Mouse (Mus musculus) ES-Bruce4 (cell line): ENCODE measurements around the gene 5530401A14Rik. TPM values are rescaled to one million over a fixed set of nuclear protein-coding genes. Genes with fewer than 3 reads are reported as not detected.

ENCODE experiments used
- H3K27ac ChIP-seq: 2 replicates; pipeline ENCODE4 v1.5.1; 2012; ENCODE audit warnings: low read length, inconsistent platforms; ENCODE audit not compliant: insufficient read depth
- H3K27me3 ChIP-seq: 2 replicates; pipeline ENCODE4 v1.6.1; 2012; ENCODE audit warnings: mild to moderate bottlenecking, low read length, inconsistent platforms; ENCODE audit not compliant: control insufficient read depth, poor library complexity, insufficient read depth, severe bottlenecking
- H3K36me3 ChIP-seq: 2 replicates; pipeline ENCODE4 v1.6.1; 2012; ENCODE audit warnings: inconsistent platforms, mild to moderate bottlenecking, low read length, moderate library complexity; ENCODE audit not compliant: control insufficient read depth, poor library complexity, insufficient read depth, severe bottlenecking
- H3K4me1 ChIP-seq: one replicate; pipeline ENCODE4 v1.8.1; 2011; ENCODE audit warnings: low read length; ENCODE audit not compliant: control insufficient read depth, insufficient read depth
- H3K4me3 ChIP-seq: 2 replicates; pipeline ENCODE4 v1.5.1; 2011; ENCODE audit warnings: low read depth, mild to moderate bottlenecking, low read length
- H3K9ac ChIP-seq: 2 replicates; pipeline ENCODE4 v1.6.1; 2012; ENCODE audit warnings: low read depth, mild to moderate bottlenecking, inconsistent platforms; ENCODE audit not compliant: poor library complexity, severe bottlenecking
- H3K9me3 ChIP-seq: replicated peaks from 2 replicates; pipeline ENCODE4 v1.6.1; 2012; ENCODE audit warnings: mild to moderate bottlenecking, low read length, inconsistent platforms; ENCODE audit not compliant: control insufficient read depth, poor library complexity, insufficient read depth, severe bottlenecking
- CTCF ChIP-seq: IDR thresholded peaks from one replicate; pipeline ENCODE4 v1.8.1; 2011; ENCODE audit warnings: low read depth, low read length
- EP300 ChIP-seq: IDR thresholded peaks from 2 replicates; pipeline ENCODE4 v1.6.1; 2011; ENCODE audit warnings: low read depth, low read length; ENCODE audit not compliant: insufficient read depth
- POLR2A ChIP-seq: IDR thresholded peaks from one replicate; pipeline ENCODE4 v1.8.1; 2011; ENCODE audit warnings: low read length; ENCODE audit not compliant: insufficient read depth
- polyA plus RNA-seq: library from polyadenylated mRNA; stranded (reverse); fragments of >200 nt; gene quantifications from 2 replicates; pipeline ENCODE4 v1.2.4, GENCODE M21; 2011; ENCODE audit warnings: low read depth; ENCODE audit not compliant: missing spikeins, insufficient read depth, insufficient read length

5530401A14Rik gene
- polyA plus RNA-seq, 1 experiment: not detected

- H3K9ac ChIP-seq: no peak overlapping the region
- H3K4me1 ChIP-seq: no peaks in the 10 kb centered on the region
- peaks cover 8% of the 10 kb centered on the region for H3K27me3 ChIP-seq
- no peak overlapping the region for H3K27ac ChIP-seq
- no peak overlapping the region for H3K4me3 ChIP-seq
- TF ChIP-seq EP300: no peak
- no peak for TF ChIP-seq POLR2A
- TF ChIP-seq CTCF: no peak
- H3K9me3 ChIP-seq: no peaks in the 10 kb centered on the region
- no peaks in the 10 kb centered on the region for H3K36me3 ChIP-seq
Observed at GRCm38 (mm10) chr11:81897547-81898354, 37.3 kb downstream of the 5530401A14Rik start.

GRCm38 (mm10) chr11:81902318-81902717 is 41.8 kb downstream of the 5530401A14Rik start:
- Histone ChIP-seq H3K4me1 (no peaks in the 10 kb centered on the region), H3K36me3 (no peaks in the 10 kb centered on the region), H3K9ac (no peak overlapping the region), H3K27me3 (peaks cover 6% of the 10 kb centered on the region), H3K27ac (no peak overlapping the region), H3K9me3 (no peaks in the 10 kb centered on the region), H3K4me3 (no peak overlapping the region)
- TF ChIP-seq CTCF (no peak), POLR2A (no peak), EP300 (no peak)

DNA sequence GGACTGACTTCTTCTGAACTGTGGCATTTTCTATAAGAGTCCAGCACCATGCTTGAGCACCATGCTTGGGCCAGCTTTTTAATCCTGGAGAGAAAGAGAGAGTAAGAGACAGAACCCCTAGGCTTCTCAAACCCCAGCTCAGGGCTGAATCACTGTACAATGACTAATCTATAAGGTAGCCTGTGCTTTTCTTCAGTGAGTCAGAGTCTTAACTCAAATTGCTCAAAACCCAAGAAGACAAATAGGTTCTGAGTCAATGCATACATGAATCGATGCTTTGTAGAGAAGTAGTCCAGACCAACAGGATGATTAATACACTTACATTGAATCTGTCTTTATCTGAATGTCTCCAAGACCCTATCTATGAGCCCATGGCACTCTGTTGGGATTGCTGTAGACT is 48.3 kb downstream of the 5530401A14Rik start:
- no peak for TF ChIP-seq CTCF
- no peak for TF ChIP-seq EP300
- TF ChIP-seq POLR2A: no peak
- no peaks in the 10 kb centered on the region for H3K27me3 ChIP-seq
- H3K27ac ChIP-seq: no peak overlapping the region
- no peaks in the 10 kb centered on the region for H3K9me3 ChIP-seq
- H3K4me1 ChIP-seq: no peaks in the 10 kb centered on the region
- no peak overlapping the region for H3K4me3 ChIP-seq
- no peak overlapping the region for H3K9ac ChIP-seq
- no peaks in the 10 kb centered on the region for H3K36me3 ChIP-seq

DNA sequence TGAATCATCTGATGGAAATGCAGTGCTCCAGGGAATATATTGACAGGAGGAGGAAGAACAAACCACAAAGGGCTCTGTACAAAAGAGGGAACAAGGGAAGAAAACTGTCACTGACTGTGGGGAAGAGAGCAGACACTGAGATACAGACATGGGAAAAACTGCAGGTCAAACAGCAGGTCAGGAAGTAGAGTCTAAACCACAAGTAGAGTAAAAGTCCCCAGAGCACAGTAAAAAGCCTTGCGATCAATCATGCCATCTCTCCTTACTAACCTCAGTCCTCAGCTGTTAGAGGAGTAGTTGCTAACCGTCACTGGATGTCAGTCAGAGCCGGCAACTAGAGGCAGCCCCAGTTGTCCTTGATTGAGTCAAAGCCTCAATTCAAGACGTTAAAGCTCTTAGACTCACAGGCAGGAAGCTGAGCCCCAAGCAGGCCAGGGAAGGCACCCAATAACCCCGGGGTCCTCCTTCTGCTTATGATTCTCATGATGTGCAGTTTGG is 49.0 kb downstream of the 5530401A14Rik start:
- no peak for TF ChIP-seq EP300
- no peak for TF ChIP-seq POLR2A
- no peak for TF ChIP-seq CTCF
- Histone ChIP-seq H3K4me1 (no peaks in the 10 kb centered on the region), H3K9me3 (no peaks in the 10 kb centered on the region), H3K27me3 (no peaks in the 10 kb centered on the region), H3K9ac (no peak overlapping the region), H3K36me3 (no peaks in the 10 kb centered on the region), H3K27ac (no peak overlapping the region), H3K4me3 (no peak overlapping the region)

DNA sequence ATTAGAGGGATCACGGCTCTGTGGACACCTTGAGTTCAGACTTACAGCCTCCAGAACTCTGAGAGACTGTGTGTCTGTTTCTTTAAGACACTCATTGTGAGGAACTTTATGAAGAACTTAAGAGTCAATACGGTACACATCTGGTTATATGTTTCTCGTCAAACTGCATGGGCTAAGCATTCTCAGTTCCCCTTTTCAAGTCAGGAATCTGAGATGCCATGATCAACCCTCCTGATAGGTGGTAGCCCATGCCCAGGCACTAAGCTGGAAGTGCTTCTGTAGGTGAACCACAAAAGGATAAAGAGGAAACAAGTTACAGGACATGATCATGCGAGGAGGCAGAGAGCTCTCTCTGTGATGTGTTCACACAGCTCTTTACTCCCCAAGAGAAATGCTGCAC is 52.6 kb downstream of the 5530401A14Rik start:
- TF ChIP-seq CTCF (no peak), EP300 (no peak), POLR2A (no peak)
- Histone ChIP-seq H3K4me1 (no peaks in the 10 kb centered on the region), H3K27me3 (no peaks in the 10 kb centered on the region), H3K9me3 (no peaks in the 10 kb centered on the region), H3K9ac (no peak overlapping the region), H3K36me3 (no peaks in the 10 kb centered on the region), H3K27ac (no peak overlapping the region), H3K4me3 (no peak overlapping the region)

GRCm38 (mm10) chr11:81915501-81915900 is 55.0 kb downstream of the 5530401A14Rik start:
- no peaks in the 10 kb centered on the region for H3K4me1 ChIP-seq
- TF ChIP-seq EP300 (no peak), POLR2A (no peak), CTCF (no peak)
- no peaks in the 10 kb centered on the region for H3K36me3 ChIP-seq
- H3K27me3 ChIP-seq: no peaks in the 10 kb centered on the region
- H3K4me3 ChIP-seq: no peak overlapping the region
- H3K27ac ChIP-seq: no peak overlapping the region
- H3K9me3 ChIP-seq: no peaks in the 10 kb centered on the region
- no peak overlapping the region for H3K9ac ChIP-seq
